Mouse (Mus musculus): ENCODE data around the gene Pacsin3. TPM values are rescaled to one million over a fixed set of nuclear protein-coding genes. Genes with fewer than 3 reads are reported as not detected.

The Pacsin3 gene
- polyA plus RNA-seq, 1 experiment from 2014 or later = 25.6 TPM

GRCm38 (mm10) chr2:91291197-91292007, 35.6 kb downstream of the Pacsin3 start:
- Histone ChIP-seq H3K9ac (no peak overlapping the region), H3K27me3 (no peaks in the 10 kb centered on the region), H3K36me3 (no peaks in the 10 kb centered on the region), H3K9me3 (replicated peaks) (no peaks in the 10 kb centered on the region), H3K4me1 (0 out of 2 replicates have a peak, but pooled peaks cover 3% of the 10 kb centered on the region), H3K27ac (no peak overlapping the region), H3K4me2 (replicated peaks) (no peak overlapping the region), H3K4me3 (no peak overlapping the region)
- 75% methylated on average over 12 of the region's 12 CpGs for WGBS
- ATAC-seq (ENCODE audit: low FRiP score) = no peak

GRCm38 (mm10) chr2:91294226-91294625, 38.5 kb downstream of the Pacsin3 start:
- no peak for ATAC-seq (ENCODE audit: low FRiP score)
- no peaks in the 10 kb centered on the region for H3K27me3 ChIP-seq
- no peaks in the 10 kb centered on the region for H3K36me3 ChIP-seq
- 88% methylated on average over 3 of the region's 3 CpGs for WGBS
- no peak overlapping the region for H3K27ac ChIP-seq
- no peak overlapping the region for H3K9ac ChIP-seq
- 0 out of 2 replicates have a peak, but pooled peaks cover 3% of the 10 kb centered on the region for H3K4me1 ChIP-seq
- H3K9me3 ChIP-seq (replicated peaks) = no peaks in the 10 kb centered on the region
- no peak overlapping the region for H3K4me2 ChIP-seq (replicated peaks)
- no peak overlapping the region for H3K4me3 ChIP-seq

- H3K36me3 ChIP-seq = no peaks in the 10 kb centered on the region
- WGBS = 96% methylated on average over 5 of the region's 5 CpGs
- H3K4me1 ChIP-seq = 0 out of 2 replicates have a peak, but pooled peaks cover 3% of the 10 kb centered on the region
- H3K4me2 ChIP-seq (replicated peaks) = no peak overlapping the region
- no peak overlapping the region for H3K27ac ChIP-seq
- no peaks in the 10 kb centered on the region for H3K27me3 ChIP-seq
- no peak for ATAC-seq (ENCODE audit: low FRiP score)
- H3K4me3 ChIP-seq = no peak overlapping the region
- H3K9me3 ChIP-seq (replicated peaks) = no peaks in the 10 kb centered on the region
- H3K9ac ChIP-seq = no peak overlapping the region
Measured at GRCm38 (mm10) chr2:91295895-91296294, 40.1 kb downstream of the Pacsin3 start.

GRCm38 (mm10) chr2:91299156-91299555, 43.4 kb downstream of the Pacsin3 start:
- Histone ChIP-seq H3K4me1 (no peaks in the 10 kb centered on the region), H3K36me3 (peaks cover 7% of the 10 kb centered on the region), H3K9me3 (replicated peaks) (no peaks in the 10 kb centered on the region), H3K27ac (no peak overlapping the region), H3K9ac (no peak overlapping the region), H3K27me3 (no peaks in the 10 kb centered on the region), H3K4me3 (no peak overlapping the region), H3K4me2 (replicated peaks) (no peak overlapping the region)
- 67% methylated on average over 3 of the region's 3 CpGs for WGBS
- ATAC-seq (ENCODE audit: low FRiP score) = no peak

GRCm38 (mm10) chr2:91300784-91301183, 45.0 kb downstream of the Pacsin3 start:
- WGBS = 92% methylated on average over 2 of the region's 2 CpGs
- H3K27ac ChIP-seq = no peak overlapping the region
- no peak overlapping the region for H3K9ac ChIP-seq
- no peaks in the 10 kb centered on the region for H3K4me1 ChIP-seq
- no peaks in the 10 kb centered on the region for H3K27me3 ChIP-seq
- H3K4me3 ChIP-seq = no peak overlapping the region
- no peak for ATAC-seq (ENCODE audit: low FRiP score)
- no peaks in the 10 kb centered on the region for H3K9me3 ChIP-seq (replicated peaks)
- no peak overlapping the region for H3K4me2 ChIP-seq (replicated peaks)
- peaks cover 7% of the 10 kb centered on the region for H3K36me3 ChIP-seq

GRCm38 (mm10) chr2:91301836-91302235, 46.1 kb downstream of the Pacsin3 start:
- H3K9me3 ChIP-seq (replicated peaks) = no peaks in the 10 kb centered on the region

GRCm38 (mm10) chr2:91302845-91303244, 47.1 kb downstream of the Pacsin3 start:
- no peak overlapping the region for H3K9ac ChIP-seq
- H3K4me1 ChIP-seq = no peaks in the 10 kb centered on the region
- H3K4me2 ChIP-seq (replicated peaks) = no peak overlapping the region
- no peaks in the 10 kb centered on the region for H3K27me3 ChIP-seq
- H3K27ac ChIP-seq = no peak overlapping the region
- H3K9me3 ChIP-seq (replicated peaks) = no peaks in the 10 kb centered on the region
- H3K36me3 ChIP-seq = peaks cover 7% of the 10 kb centered on the region
- WGBS = 69% methylated on average over 3 of the region's 3 CpGs
- no peak overlapping the region for H3K4me3 ChIP-seq
- no peak for ATAC-seq (ENCODE audit: low FRiP score)

More at GRCm38 (mm10) chr2:91301836-91302235, 46.1 kb downstream of the Pacsin3 start:
- Histone ChIP-seq H3K27ac (no peak overlapping the region), H3K4me2 (replicated peaks) (no peak overlapping the region), H3K4me1 (no peaks in the 10 kb centered on the region), H3K27me3 (no peaks in the 10 kb centered on the region), H3K36me3 (peaks cover 7% of the 10 kb centered on the region), H3K4me3 (no peak overlapping the region), H3K9ac (no peak overlapping the region)
- ATAC-seq (ENCODE audit: low FRiP score) = no peak
- WGBS = 81% methylated on average over 2 of the region's 2 CpGs

GRCm38 (mm10) chr2:91305926-91306325, 50.2 kb downstream of the Pacsin3 start:
- no peak for ATAC-seq (ENCODE audit: low FRiP score)
- Histone ChIP-seq H3K27me3 (no peaks in the 10 kb centered on the region), H3K4me2 (replicated peaks) (no peak overlapping the region), H3K36me3 (peaks cover 7% of the 10 kb centered on the region), H3K4me3 (no peak overlapping the region), H3K4me1 (no peaks in the 10 kb centered on the region), H3K9me3 (replicated peaks) (no peaks in the 10 kb centered on the region), H3K9ac (no peak overlapping the region), H3K27ac (no peak overlapping the region)
- WGBS = 93% methylated on average over 9 of the region's 9 CpGs

DNA sequence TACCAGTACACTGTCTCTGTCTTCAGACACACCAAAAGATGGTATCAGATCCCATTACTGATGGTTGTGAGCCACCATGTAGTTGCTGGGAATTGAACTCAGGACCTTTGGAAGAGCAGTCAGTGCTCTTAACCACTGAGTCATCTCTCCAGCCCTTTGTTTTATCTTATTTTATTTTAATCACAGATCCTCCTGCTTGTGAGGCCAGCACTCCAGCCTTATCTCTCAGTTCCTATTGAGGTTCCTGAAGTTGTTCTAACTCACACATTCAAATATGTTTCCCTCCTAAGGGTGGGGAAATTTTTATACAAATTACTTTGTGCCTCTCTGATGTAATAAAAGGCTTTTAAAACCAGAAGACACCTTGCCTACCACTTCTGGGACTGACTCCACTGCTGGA, 50.8 kb downstream of the Pacsin3 start:
- Histone ChIP-seq H3K9ac (no peak overlapping the region), H3K4me1 (no peaks in the 10 kb centered on the region), H3K27ac (no peak overlapping the region), H3K27me3 (no peaks in the 10 kb centered on the region), H3K4me3 (no peak overlapping the region), H3K9me3 (replicated peaks) (no peaks in the 10 kb centered on the region), H3K4me2 (replicated peaks) (no peak overlapping the region), H3K36me3 (peaks cover 7% of the 10 kb centered on the region)
- ATAC-seq (ENCODE audit: low FRiP score) = no peak

DNA sequence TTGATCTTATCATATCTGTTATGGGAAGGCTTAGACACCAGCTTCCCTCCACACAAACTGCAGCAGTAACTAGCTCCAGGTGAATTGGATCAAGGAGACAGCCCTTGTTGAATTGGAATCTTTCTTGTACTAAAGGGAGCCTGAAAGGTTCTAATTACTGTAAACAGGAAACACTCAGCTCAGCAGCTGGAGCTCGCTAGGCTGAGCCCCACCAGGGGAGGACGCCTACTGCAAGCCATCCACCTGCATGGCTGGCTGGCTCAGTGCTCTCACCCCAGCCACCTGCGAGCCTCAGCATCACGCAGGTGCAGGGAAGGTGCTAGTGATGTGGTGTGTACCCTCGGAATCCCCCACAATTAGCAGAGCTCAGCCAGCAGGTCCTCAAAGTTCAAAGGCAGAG, 52.9 kb downstream of the Pacsin3 start:
- Histone ChIP-seq H3K27ac (no peak overlapping the region), H3K9me3 (replicated peaks) (no peaks in the 10 kb centered on the region), H3K4me2 (replicated peaks) (no peak overlapping the region), H3K4me3 (no peak overlapping the region), H3K27me3 (no peaks in the 10 kb centered on the region), H3K36me3 (peaks cover under 1% of the 10 kb centered on the region; the same call in 1 of the 2 replicates), H3K9ac (no peak overlapping the region), H3K4me1 (peaks cover 11% of the 10 kb centered on the region)
- no peak for ATAC-seq (ENCODE audit: low FRiP score)
- 49% methylated on average over 5 of the region's 5 CpGs for WGBS

DNA sequence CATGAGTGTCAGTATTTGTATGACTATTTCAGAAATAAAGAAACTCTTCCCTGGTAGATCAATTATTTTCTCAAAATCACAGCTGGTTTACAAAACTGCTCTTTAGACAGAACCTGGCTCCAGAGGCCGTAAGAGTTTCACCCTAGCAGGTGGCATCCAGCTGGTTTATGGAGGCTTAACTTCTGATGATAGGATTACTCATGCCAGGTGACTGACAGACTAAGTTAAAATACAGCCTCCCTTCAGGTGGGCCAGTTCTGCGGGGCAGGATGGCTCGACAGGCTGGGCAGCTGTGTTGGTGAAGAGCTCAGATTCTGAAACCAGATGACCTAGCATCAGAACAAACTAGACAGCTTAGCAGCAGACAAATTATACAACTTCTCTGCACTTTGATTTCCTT, 53.8 kb downstream of the Pacsin3 start:
- Histone ChIP-seq H3K27me3 (no peaks in the 10 kb centered on the region), H3K36me3 (no peaks in the 10 kb centered on the region), H3K4me3 (no peak overlapping the region), H3K4me2 (replicated peaks) (no peak overlapping the region), H3K9ac (no peak overlapping the region), H3K27ac (no peak overlapping the region), H3K4me1 (peaks cover 11% of the 10 kb centered on the region), H3K9me3 (replicated peaks) (no peaks in the 10 kb centered on the region)
- ATAC-seq (ENCODE audit: low FRiP score) = no peak
- WGBS = 63% methylated on average over 3 of the region's 3 CpGs

DNA sequence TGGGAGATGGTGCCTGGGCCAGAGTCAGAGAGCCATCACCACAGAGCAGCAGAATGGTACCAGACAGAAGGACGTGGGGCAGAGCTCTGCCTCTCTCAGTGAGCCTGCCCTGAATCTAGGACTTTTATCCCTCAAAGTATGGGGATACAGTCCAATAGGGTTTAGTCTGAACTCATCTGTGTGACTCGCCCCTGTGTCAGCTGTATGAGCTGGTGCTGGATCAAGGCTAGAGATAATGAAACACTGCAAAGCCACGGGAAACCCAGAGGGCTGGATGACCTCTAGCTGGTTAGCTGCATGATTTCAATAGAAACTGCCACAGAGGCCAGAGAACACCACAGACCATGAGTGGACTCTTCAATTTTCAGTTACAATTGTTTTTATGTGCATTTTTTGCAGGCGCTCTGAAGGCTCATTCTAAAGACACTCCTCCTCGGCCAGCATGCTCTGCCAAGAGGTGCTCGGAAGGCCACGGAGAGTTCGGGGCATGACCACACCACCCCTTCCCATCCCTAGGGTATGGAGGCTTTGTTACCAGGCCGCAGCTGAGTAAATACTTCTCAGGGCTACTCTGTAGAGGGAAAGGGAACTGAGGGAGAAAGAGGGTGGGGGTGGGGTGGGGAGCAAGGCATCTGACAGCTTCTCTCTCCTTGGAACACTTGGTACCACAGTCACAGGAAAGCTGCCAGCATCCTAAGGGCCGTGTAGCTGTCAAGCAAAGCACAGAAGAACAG, 57.0 kb downstream of the Pacsin3 start:
- H3K4me1 ChIP-seq = peaks cover 11% of the 10 kb centered on the region
- no peak overlapping the region for H3K4me3 ChIP-seq
- no peaks in the 10 kb centered on the region for H3K27me3 ChIP-seq
- peak; percentile 46; the same call in 1 of the 2 replicates for ATAC-seq (ENCODE audit: low FRiP score)
- H3K36me3 ChIP-seq = 0 out of 2 replicates have a peak, but pooled peaks cover 5% of the 10 kb centered on the region
- H3K9ac ChIP-seq = no peak overlapping the region
- no peak overlapping the region for H3K4me2 ChIP-seq (replicated peaks)
- H3K9me3 ChIP-seq (replicated peaks) = no peaks in the 10 kb centered on the region
- H3K27ac ChIP-seq = peak overlapping the region; percentile 57; the same call in 1 of the 2 replicates
- 23% methylated on average over 10 of the region's 10 CpGs for whole genome bisulfite sequencing

Measured in hindbrain, embryonic 12.5 days (tissue).